15 mouse cellular contexts compared by ENCODE assay signal in the genomic region with DNA sequence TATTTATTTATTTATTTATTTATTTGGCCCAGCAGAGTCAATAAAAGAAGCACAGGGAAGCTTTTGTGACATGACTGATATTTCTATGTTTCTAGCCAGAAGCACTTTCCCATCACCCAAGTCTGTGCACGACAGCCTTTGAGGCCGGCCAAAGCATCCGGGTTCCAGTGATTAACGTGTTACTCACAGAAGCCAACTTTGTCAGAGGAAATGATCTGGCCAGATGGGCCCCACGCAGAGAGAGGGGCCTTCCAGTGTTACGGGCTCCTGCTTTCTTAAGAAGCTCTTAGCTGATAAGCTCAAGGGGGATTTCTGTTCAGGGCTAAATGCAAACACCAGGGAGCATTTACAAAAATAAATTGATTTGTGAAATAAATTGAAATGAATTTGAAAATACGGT. TPM values are rescaled to one million over a fixed set of nuclear protein-coding genes. Genes with fewer than 3 reads are reported as not detected.
DNase-seq lines count a peak whose midpoint lies in the region; ATAC-seq and TF ChIP-seq lines count a peak whose summit lies in the region.
"Had no signal": no experiment of that assay in that cellular context is flagged by ENCODE, and none has a peak within 500 bp of the region (broad histone marks: within the 10 kb centered on the region; RNA-seq: fewer than 3 reads in every experiment).

No protein-coding gene starts in this region.

- no peaks in the 10 kb centered on the region for H3K27me3 ChIP-seq in hindbrain, postnatal 0 days (ENCODE audit: insufficient read depth, low read length)
- H3K27me3 ChIP-seq in hindbrain, embryonic 10.5 days (ENCODE audit: insufficient read depth, poor library complexity, severe bottlenecking), result no peaks in the 10 kb centered on the region
- H3K27me3 ChIP-seq in thymus, adult 2 months (ENCODE audit: control insufficient read depth, insufficient read depth, low read length), result no peaks in the 10 kb centered on the region
- no peaks in the 10 kb centered on the region for H3K27me3 ChIP-seq in myocyte (ENCODE audit: control insufficient read depth, insufficient read depth, insufficient read length)
- H3K27me3 ChIP-seq: forebrain, embryonic 13.5 days; hindbrain, embryonic 15.5 days; neural tube, embryonic 12.5 days; stomach, embryonic 15.5 days had no signal

- no peaks in the 10 kb centered on the region for H3K9me3 ChIP-seq in hindbrain, postnatal 0 days (ENCODE audit: low read length)
- H3K9me3 ChIP-seq in hindbrain, embryonic 10.5 days, result peaks cover 9% of the 10 kb centered on the region; the same call in 1 of the 2 replicates
- H3K9me3 ChIP-seq: forebrain, embryonic 13.5 days; hindbrain, embryonic 15.5 days; neural tube, embryonic 12.5 days; stomach, embryonic 15.5 days had no signal

- DNase-seq in hindbrain, postnatal 0 days (ENCODE audit: low spot score), result peak; percentile 34
- no peak for DNase-seq in hindbrain, embryonic 10.5 days (ENCODE audit: low spot score)
- peak; percentile 6 for DNase-seq in thymus, postnatal 0 days (ENCODE audit: low spot score)
- no peak for DNase-seq in thymus, adult 2 months
- peak; percentile 33 to 41 for DNase-seq in heart, postnatal 10 days
- no peak for DNase-seq in right cerebral cortex, postnatal 25 days
- DNase-seq in right cerebral cortex, adult 18-20 months, result no peak
- DNase-seq: gastrocnemius, postnatal 14 days had no signal

- TF ChIP-seq CTCF in hindbrain, postnatal 0 days (IDR thresholded peaks at IDR 0.05; ENCODE audit: low read depth), result no peak
- TF ChIP-seq CTCF in thymus, adult 2 months (IDR thresholded peaks at IDR 0.05; ENCODE audit: borderline replicate concordance, control insufficient read depth, extremely low read depth, insufficient read depth, low read length, poor library complexity), result no peak

- H3K4me2 ChIP-seq in hindbrain, postnatal 0 days (ENCODE audit: low read depth, low read length), result no peak overlapping the region
- peak overlapping the region; percentile 43 for H3K4me2 ChIP-seq in myocyte (ENCODE audit: low read depth)
- H3K4me2 ChIP-seq: forebrain, embryonic 13.5 days; hindbrain, embryonic 15.5 days; neural tube, embryonic 12.5 days; stomach, embryonic 15.5 days had no signal

- no peak overlapping the region for H3ac ChIP-seq in myocyte (ENCODE audit: control insufficient read depth, insufficient read length)

- H3K27ac ChIP-seq in hindbrain, postnatal 0 days, result no peak overlapping the region
- H3K27ac ChIP-seq in hindbrain, embryonic 10.5 days, result no peak overlapping the region
- no peak overlapping the region for H3K27ac ChIP-seq in thymus, adult 2 months (ENCODE audit: control insufficient read depth, insufficient read depth, low read length)
- H3K27ac ChIP-seq: forebrain, embryonic 13.5 days; hindbrain, embryonic 15.5 days; macrophage; neural tube, embryonic 12.5 days; stomach, embryonic 15.5 days had no signal

- no peaks in the 10 kb centered on the region for H3K36me3 ChIP-seq in hindbrain, postnatal 0 days (ENCODE audit: insufficient read depth, low read length)
- peaks cover 27% of the 10 kb centered on the region for H3K36me3 ChIP-seq in hindbrain, embryonic 10.5 days
- H3K36me3 ChIP-seq in thymus, adult 2 months (ENCODE audit: control insufficient read depth, insufficient read depth, low read length), result no peaks in the 10 kb centered on the region
- no peaks in the 10 kb centered on the region for H3K36me3 ChIP-seq in myocyte (ENCODE audit: control insufficient read depth, insufficient read depth)
- H3K36me3 ChIP-seq: hindbrain, embryonic 15.5 days; neural tube, embryonic 12.5 days; stomach, embryonic 15.5 days had no signal

- ATAC-seq in hindbrain, postnatal 0 days, result no peak
- ATAC-seq: activated CD4-positive, CD25-positive, alpha-beta regulatory T cell, adult 4 months; forebrain, embryonic 13.5 days had no signal

- H3K4me1 ChIP-seq in hindbrain, postnatal 0 days (ENCODE audit: insufficient read depth, low read length), result no peaks in the 10 kb centered on the region
- peaks cover 12% of the 10 kb centered on the region for H3K4me1 ChIP-seq in hindbrain, embryonic 10.5 days (replicated peaks)
- H3K4me1 ChIP-seq in thymus, adult 2 months (replicated peaks; ENCODE audit: control insufficient read depth, insufficient read depth, low read length), result no peaks in the 10 kb centered on the region
- H3K4me1 ChIP-seq: hindbrain, embryonic 15.5 days; stomach, embryonic 15.5 days had no signal

- no peak overlapping the region for H3K9ac ChIP-seq in hindbrain, postnatal 0 days (replicated peaks; ENCODE audit: low read length)
- H3K9ac ChIP-seq: forebrain, embryonic 13.5 days; hindbrain, embryonic 15.5 days; neural tube, embryonic 12.5 days; stomach, embryonic 15.5 days had no signal

- TF ChIP-seq POLR2A in thymus, adult 2 months (IDR thresholded peaks at IDR 0.05; ENCODE audit: control insufficient read depth, extremely low read depth, insufficient read depth, low read length, poor library complexity), result no peak
- TF ChIP-seq POLR2A in myocyte (IDR thresholded peaks at IDR 0.05; ENCODE audit: insufficient read length, low read depth), result no peak

- H3K4me3 ChIP-seq in hindbrain, postnatal 0 days (ENCODE audit: low read length), result no peak overlapping the region
- H3K4me3 ChIP-seq in hindbrain, embryonic 10.5 days, result no peak overlapping the region
- no peak overlapping the region for H3K4me3 ChIP-seq in thymus, adult 2 months (ENCODE audit: control insufficient read depth, insufficient read depth, low read length)
- H3K4me3 ChIP-seq in myocyte, result no peak overlapping the region
- H3K4me3 ChIP-seq: forebrain, embryonic 13.5 days; hindbrain, embryonic 15.5 days; neural tube, embryonic 12.5 days; stomach, embryonic 15.5 days had no signal

- 33% methylated on average over 7 of the region's 7 CpGs for WGBS in hindbrain, postnatal 0 days
- WGBS in hindbrain, embryonic 10.5 days, result 74% methylated on average over 7 of the region's 7 CpGs
- WGBS in thymus, adult 2 months, result 53% methylated on average over 7 of the region's 7 CpGs

- intact Hi-C loops in heart, postnatal 10 days (cut with DNase I), result no loop called here

- H3K79me2 ChIP-seq in myocyte (ENCODE audit: control insufficient read depth, insufficient read depth), result no peaks in the 10 kb centered on the region

TF ChIP-seq in myocyte, 11 proteins besides CTCF, POLR2A, EP300 and RAD21:
- TF ChIP-seq SRF (IDR thresholded peaks at IDR 0.05; ENCODE audit: control insufficient read depth, insufficient read length, low read depth) (no peak), POLR2AphosphoS2 (IDR thresholded peaks at IDR 0.05; ENCODE audit: insufficient read length, low read depth) (no peak), TCF12 (IDR thresholded peaks at IDR 0.05; ENCODE audit: insufficient read depth, poor library complexity, severe bottlenecking) (no peak), REST (IDR thresholded peaks at IDR 0.05; ENCODE audit: insufficient read depth, insufficient read length) (no peak), E2F4 (IDR thresholded peaks at IDR 0.05; ENCODE audit: insufficient read depth) (no peak), TCF3 (IDR thresholded peaks at IDR 0.05; ENCODE audit: insufficient read length, low read depth) (no peak), USF1 (IDR thresholded peaks at IDR 0.05; ENCODE audit: low read depth) (no peak), MAX (IDR thresholded peaks at IDR 0.05; ENCODE audit: low read depth) (no peak), MYOD1 (IDR thresholded peaks at IDR 0.05; ENCODE audit: control insufficient read depth in 1 of 3, insufficient read length in 2 of 3, low read depth in 2 of 3) (no peak), CEBPB (IDR thresholded peaks at IDR 0.05; ENCODE audit: insufficient read depth, poor library complexity, severe bottlenecking) (no peak), MYOG (IDR thresholded peaks at IDR 0.05; ENCODE audit: control insufficient read depth in 1 of 3, insufficient read depth in 1 of 3, insufficient read length in 2 of 3, low read depth in 2 of 3) (no peak)
TF ChIP-seq in myocyte: peak in this region for 0.

RNA-seq across cellular contexts. Expression of a gene that starts 40.4 kb away (rescaled TPM):
- total RNA-seq in hindbrain, postnatal 0 days (2014; rRNA removed), result 19.1 and 21.2 TPM in 2 replicates
- 16.3 and 16.4 TPM in 2 replicates for polyA plus RNA-seq in hindbrain, postnatal 0 days (2015; fragmentation: Nextera tagmentation; extraction: Ambion mirVana)
- 30.5 and 31.8 TPM in 2 replicates for polyA plus RNA-seq in hindbrain, embryonic 10.5 days (2016; fragmentation: Nextera tagmentation; extraction: Ambion mirVana)
- polyA plus RNA-seq in thymus, postnatal 0 days (2015; fragmentation: Nextera tagmentation; extraction: Ambion mirVana), result 16.6 and 17.8 TPM in 2 replicates
- polyA plus RNA-seq in thymus, adult 2 months (2012; rRNA removed), result 6.7 and 8.1 TPM in 2 replicates
- total RNA-seq in heart, postnatal 10 days (2021), result 10 to 100 TPM in 1 of 2 experiments, 1 to 10 TPM in 1; 7.7 to 11.7 TPM
- 2.9 TPM for polyA plus RNA-seq in myocyte (2012; fragmentation: generic; extraction: Trizol)

Comparison
In these comparisons a context has a peak if more than half of its experiments do, and no peak if none do; other contexts are left out.
1. DNase-seq: peak in hindbrain, postnatal 0 days (single experiment), thymus, postnatal 0 days (single experiment) and heart, postnatal 10 days (2 of 2); none in hindbrain, embryonic 10.5 days (single experiment), thymus, adult 2 months (single experiment), right cerebral cortex, postnatal 25 days (single experiment) and right cerebral cortex, adult 18-20 months (single experiment).